Mouse (Mus musculus) neutrophil, adult 83 days (primary cell): Measurements from ENCODE around the gene BC016579. TPM values are rescaled to one million over a fixed set of nuclear protein-coding genes. Genes with fewer than 3 reads are reported as not detected.

Experiments
- total RNA-seq, 2 experiments: library from RNA; stranded (reverse); gene quantifications; one replicate each; pipeline ENCODE4 v1.2.4; 2023

Gene BC016579
- not detected for total RNA-seq

GRCm38 (mm10) chr16:45653934-45654332 lies at the start of gene BC016579:
BC016579 (minus strand) TSS chr16:45654068.

GRCm38 (mm10) chr16:45693558-45693957 lies 39.7 kb upstream of the BC016579 start, which contains the start of gene Tmprss7:
Tmprss7 (minus strand) TSS chr16:45693658.

GRCm38 (mm10) chr16:45610267-45610666 lies 43.6 kb downstream of the BC016579 start, which contains the start of gene Gcsam:
Gcsam (plus strand) TSS chr16:45610380.

Other genes with a start within 250 kb of the BC016579 start
- gene Cd200, start 245.0 kb downstream of the BC016579 start, total RNA-seq = under 1 TPM; 0.15 to 0.57 TPM
- not detected for gene Gm609, start 161.1 kb downstream of the BC016579 start, total RNA-seq
- gene Gm17783, start 122.0 kb downstream of the BC016579 start, total RNA-seq = not detected
- not detected for gene Slc9c1, start 118.8 kb downstream of the BC016579 start, total RNA-seq
- gene Gcsam, start 43.7 kb downstream of the BC016579 start, total RNA-seq = under 1 TPM; 0.11 to 0.42 TPM
- not detected for gene Tmprss7, start 39.6 kb upstream of the BC016579 start, total RNA-seq
- under 1 TPM in 1 of 2 experiments, not detected in 1; 0.77 TPM for gene Tagln3, start 70.5 kb upstream of the BC016579 start, total RNA-seq
- gene Abhd10, start 88.9 kb upstream of the BC016579 start, total RNA-seq = 10 to 100 TPM; 16.9 to 19.0 TPM